Mouse (Mus musculus): ENCODE results near the gene Fhl3.

Gene Fhl3

DNA sequence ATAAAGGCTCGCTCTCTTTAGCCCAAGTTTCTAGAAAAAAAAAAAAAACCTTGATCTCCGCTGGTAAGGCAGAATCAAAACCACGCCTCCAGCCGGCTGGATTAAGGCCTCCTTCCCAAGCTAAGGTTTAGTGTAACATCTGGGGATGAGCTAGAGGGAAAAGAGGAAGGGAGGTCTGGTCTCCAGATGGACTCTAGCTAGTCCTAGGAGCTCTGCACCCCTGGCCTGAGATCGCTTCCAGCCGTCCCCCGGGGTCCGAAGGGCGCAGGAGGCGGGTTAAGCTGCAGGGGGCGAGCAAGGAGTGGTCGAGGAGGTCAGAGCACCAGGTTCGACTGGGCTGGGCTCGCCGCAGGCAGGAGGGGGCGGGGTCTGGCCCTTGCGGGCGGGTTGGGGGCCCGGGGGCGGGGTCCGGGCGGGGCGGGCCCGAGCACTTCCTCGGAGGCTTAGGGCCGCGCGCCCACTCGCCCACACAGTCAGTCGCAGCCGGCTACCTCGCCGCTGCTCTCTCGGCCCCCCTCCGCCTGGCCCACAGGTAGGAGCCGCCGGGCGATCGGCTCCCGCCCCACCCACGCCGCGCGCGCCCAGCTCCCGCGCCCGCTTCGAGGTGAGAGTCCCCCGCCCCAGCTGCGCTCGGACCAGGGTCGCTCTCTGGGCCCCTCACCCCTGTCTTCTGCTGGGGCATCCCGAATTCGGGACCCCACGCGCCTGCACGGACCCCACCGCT is at the start of gene Fhl3:
Gene Fhl3, plus strand, starts transcription at position 454 of the 724 bp plus-strand sequence.
- peak; percentile 24 for DNase-seq (ENCODE audit: low spot score)

- no peak for DNase-seq (ENCODE audit: low spot score)
Observed at GRCm38 (mm10) chr4:124652886-124653285, 47.6 kb upstream of the Fhl3 start.

GRCm38 (mm10) chr4:124656518-124656853 is 44.0 kb upstream of the Fhl3 start, which contains the start of gene Pou3f1:
TSS of gene Pou3f1 (plus strand) at chr4:124656807.
- no peak for DNase-seq (ENCODE audit: low spot score)

GRCm38 (mm10) chr4:124656854-124657650 is 43.4 kb upstream of the Fhl3 start:
- DNase-seq (ENCODE audit: low spot score) = no peak

- DNase-seq (ENCODE audit: low spot score) = no peak
Observed at GRCm38 (mm10) chr4:124657781-124658180, 42.7 kb upstream of the Fhl3 start.

- DNase-seq (ENCODE audit: low spot score) = no peak
Observed at GRCm38 (mm10) chr4:124658412-124658851, 42.1 kb upstream of the Fhl3 start.

- no peak for DNase-seq (ENCODE audit: low spot score)
Observed at GRCm38 (mm10) chr4:124659251-124660217, 41.0 kb upstream of the Fhl3 start.

DNA sequence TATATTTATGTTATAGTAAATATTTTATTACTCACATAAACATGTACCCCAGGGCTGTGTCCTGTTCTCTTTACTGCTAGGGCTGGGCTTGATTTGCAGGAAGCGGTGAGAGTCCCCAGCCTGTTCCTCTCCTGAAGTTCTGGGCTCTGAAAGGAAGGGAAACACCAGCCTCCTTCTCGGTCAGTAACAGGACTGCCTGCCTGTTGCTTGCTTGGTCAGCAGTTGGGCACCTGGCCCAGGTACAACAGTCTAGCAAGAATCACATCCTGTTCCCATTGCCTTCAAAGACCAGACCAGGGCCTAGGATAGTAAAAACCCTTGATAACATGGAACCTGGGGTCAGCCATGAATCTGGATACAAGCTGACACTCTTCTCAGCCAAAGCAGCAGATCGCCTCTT is 39.9 kb upstream of the Fhl3 start:
- DNase-seq (ENCODE audit: low spot score) = no peak

GRCm38 (mm10) chr4:124663034-124663433 is 37.5 kb upstream of the Fhl3 start:
- no peak for DNase-seq (ENCODE audit: low spot score)

GRCm38 (mm10) chr4:124664185-124664584 is 36.3 kb upstream of the Fhl3 start:
- DNase-seq (ENCODE audit: low spot score) = no peak

GRCm38 (mm10) chr4:124664604-124665003 is 35.9 kb upstream of the Fhl3 start:
- DNase-seq (ENCODE audit: low spot score) = no peak

- DNase-seq (ENCODE audit: low spot score) = no peak
Observed at GRCm38 (mm10) chr4:124667476-124668033, 32.9 kb upstream of the Fhl3 start.

GRCm38 (mm10) chr4:124668078-124668477 is 32.4 kb upstream of the Fhl3 start:
- no peak for DNase-seq (ENCODE audit: low spot score)

GRCm38 (mm10) chr4:124670232-124670631 is 30.3 kb upstream of the Fhl3 start:
- DNase-seq (ENCODE audit: low spot score) = no peak

GRCm38 (mm10) chr4:124671583-124671982 is 28.9 kb upstream of the Fhl3 start:
- DNase-seq (ENCODE audit: low spot score) = no peak

DNA sequence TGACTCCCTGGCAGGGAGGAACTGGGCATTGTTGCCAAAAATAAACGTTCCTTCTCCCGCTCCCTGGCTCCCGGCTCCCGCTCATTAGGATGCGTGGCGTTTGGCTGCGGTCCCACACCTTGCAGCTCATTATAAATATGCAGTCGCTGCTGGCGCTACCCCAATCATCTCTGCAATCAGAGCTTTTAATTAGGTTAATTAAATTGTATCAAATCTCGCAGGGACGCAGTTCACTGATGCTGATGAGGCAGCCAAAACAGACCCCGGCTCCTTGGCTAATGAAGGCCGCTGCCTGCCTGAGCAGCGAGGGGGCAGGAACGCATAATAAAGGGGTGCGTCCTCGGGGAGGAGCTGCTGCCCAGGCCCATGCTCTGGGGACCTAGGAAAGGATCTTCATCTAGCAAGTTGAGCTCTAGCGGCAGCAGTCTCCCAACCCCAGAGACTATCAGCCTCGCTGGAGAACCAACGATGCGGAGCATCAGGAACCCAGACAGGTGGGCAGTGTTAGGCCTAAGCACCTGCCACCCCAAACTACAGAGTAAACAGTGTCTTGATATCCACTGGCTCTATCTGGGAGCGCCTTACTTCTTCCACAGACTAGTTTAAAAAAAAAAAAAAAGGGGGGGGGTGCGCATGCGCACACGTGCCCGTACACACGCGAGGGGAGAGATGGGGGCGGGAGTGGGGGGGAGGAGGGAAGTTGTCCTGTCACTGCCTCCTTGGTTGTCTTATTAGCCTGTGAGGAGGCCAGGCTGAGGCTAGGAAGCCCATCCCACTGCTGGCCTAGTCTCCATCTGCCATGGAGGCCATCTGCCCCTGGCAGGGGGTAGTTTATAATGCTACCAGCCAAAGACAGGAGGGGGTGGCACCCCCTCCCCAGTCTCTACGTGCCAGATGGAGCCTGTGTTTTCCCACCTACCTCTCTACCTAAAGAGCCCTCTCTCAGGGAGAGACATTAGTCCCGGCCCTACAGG is 27.9 kb upstream of the Fhl3 start:
- no peak for DNase-seq (ENCODE audit: low spot score)

DNA sequence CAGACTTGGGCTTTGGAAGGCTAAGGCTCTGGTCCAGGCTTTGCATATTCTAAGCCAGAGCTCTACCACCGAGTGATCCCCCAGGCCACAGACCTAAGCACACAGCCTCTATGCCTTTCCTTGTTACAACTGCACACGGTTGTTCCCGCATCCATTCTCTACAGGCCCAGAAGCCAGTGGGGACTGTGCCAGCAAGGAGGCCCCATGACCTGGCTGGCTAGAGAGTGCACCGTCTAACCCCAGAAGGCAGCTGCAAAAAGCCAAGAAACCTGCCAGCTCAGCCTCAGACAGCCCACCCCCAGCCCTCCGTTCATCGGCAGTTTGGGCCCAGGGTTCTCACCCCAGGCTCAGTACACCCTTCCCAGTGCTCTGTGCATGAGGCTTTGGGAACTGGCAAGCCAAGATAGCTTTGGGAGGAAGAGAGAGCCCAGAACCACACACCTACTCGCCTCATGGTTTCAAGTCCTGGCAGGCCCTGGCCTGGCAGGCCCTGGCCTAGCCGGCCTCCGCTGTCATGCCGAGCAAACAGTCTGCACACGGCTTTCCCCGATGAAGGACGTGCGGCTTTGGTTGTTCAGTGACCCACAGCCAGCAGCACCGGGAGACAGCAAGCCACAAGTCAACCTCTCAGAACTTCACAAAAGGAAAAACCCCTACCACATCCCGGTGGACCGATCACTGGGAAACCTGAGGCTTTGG is 26.0 kb upstream of the Fhl3 start:
- DNase-seq (ENCODE audit: low spot score) = no peak

DNA sequence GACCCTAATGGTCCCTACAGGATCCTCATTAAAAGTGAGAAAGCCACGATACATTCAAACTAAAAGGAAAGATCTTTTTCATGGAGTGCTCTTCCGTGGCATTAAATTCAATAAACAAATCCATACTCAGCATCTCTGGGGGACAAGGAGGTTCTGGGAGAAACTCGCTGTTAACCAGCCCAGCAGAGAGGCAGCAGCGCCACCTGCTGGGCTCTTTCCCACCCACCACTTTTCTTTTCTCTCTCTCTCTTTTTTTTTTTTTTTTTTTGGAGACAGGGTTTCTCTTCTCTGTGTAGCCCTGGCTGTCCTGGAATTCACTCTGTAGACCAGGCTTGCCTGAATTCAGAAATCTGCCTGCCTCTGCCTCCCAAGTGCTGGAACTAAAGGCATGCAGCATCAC is 25.5 kb upstream of the Fhl3 start:
- DNase-seq (ENCODE audit: low spot score) = no peak

GRCm38 (mm10) chr4:124675958-124676357 is 24.5 kb upstream of the Fhl3 start:
- no peak for DNase-seq (ENCODE audit: low spot score)

GRCm38 (mm10) chr4:124682270-124682669 is 18.2 kb upstream of the Fhl3 start:
- no peak for DNase-seq (ENCODE audit: low spot score)
